Mouse (Mus musculus): Measurements from ENCODE around the gene Olfr5.

GRCm38 (mm10) chr7:6486841-6487240, at the start of gene Olfr5:
- TF ChIP-seq CTCF (IDR thresholded peaks at IDR 0.05; ENCODE audit: low read depth, low read length): no peak
- no peak for TF ChIP-seq POLR2A (IDR thresholded peaks at IDR 0.05; ENCODE audit: borderline replicate concordance, low read depth, low read length)
